ENCODE assay signal across 7 mouse cellular contexts in the genomic region with DNA sequence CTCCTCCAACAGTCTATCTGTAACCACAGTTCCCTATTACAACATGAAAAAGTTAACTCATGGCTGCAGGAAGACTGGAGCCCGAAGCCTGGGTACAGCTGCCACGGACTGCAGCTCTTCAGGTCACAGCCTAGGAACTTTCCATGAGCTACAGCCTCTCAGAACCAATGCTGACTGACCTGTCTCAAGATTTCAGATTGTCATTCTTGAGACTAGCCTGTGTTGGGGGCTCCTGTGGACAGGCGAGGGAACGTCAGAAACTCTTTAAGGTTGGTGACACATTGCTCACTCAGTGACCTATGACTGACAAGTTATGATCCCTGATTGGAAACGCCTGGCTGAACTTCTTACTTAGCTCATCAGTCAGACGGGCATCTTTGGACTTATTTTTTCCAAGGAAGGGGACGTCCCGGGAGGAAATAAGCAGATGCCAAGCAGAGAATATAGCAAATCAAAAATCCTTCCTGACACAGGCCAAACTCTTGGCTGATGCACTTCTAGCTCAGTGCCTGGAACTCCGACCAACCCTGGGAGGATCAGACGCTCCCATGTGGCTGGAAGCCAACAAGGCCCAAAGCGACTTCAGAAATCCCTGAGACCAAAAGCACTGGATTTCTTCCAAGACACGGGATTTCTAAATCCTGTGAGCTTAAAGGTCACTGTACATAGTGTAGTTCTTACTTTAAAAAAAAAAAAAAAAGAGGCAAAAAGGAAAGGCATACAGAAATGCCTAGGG.
DNase-seq lines count a peak whose midpoint lies in the region; ATAC-seq lines count a peak whose summit lies in the region.

No protein-coding gene starts in this region.

- H3K36me3 ChIP-seq in intestine, embryonic 16.5 days (ENCODE audit: control insufficient read depth, insufficient read depth, low read length), result no peaks in the 10 kb centered on the region

- peak; percentile 49 for ATAC-seq in intestine, embryonic 16.5 days
- no peak for ATAC-seq in megakaryocyte, adult 5-6 weeks (ENCODE audit: poor library complexity, severe bottlenecking)

- H3K9ac ChIP-seq in intestine, embryonic 16.5 days (ENCODE audit: low read depth, low read length), result no peak overlapping the region

- no peak overlapping the region for H3K4me2 ChIP-seq in intestine, embryonic 16.5 days (ENCODE audit: low read depth, low read length)

- WGBS in intestine, embryonic 16.5 days, result 60% methylated on average over 12 of the region's 12 CpGs

- peaks cover 12% of the 10 kb centered on the region for H3K4me1 ChIP-seq in intestine, embryonic 16.5 days (ENCODE audit: control insufficient read depth, insufficient read depth, low read length)

- no peaks in the 10 kb centered on the region for H3K27me3 ChIP-seq in intestine, embryonic 16.5 days (replicated peaks; ENCODE audit: control insufficient read depth, insufficient read depth, low read length)

- H3K9me3 ChIP-seq in intestine, embryonic 16.5 days (ENCODE audit: control insufficient read depth, low read length), result no peaks in the 10 kb centered on the region

- peak; percentile 51 for DNase-seq in urinary bladder, postnatal 14 days (ENCODE audit: low spot score)
- no peak for DNase-seq in urinary bladder, adult 2 months (ENCODE audit: low spot score)
- peak; percentile 21 to 30 for DNase-seq in gastrocnemius, adult 8-10 months (ENCODE audit: low spot score in 2 of 2)
- peak; percentile 73 for DNase-seq in lung, postnatal 25 days (ENCODE audit: low spot score)
- no peak for DNase-seq in layer of hippocampus, postnatal 14 days (ENCODE audit: low spot score in 2 of 2)

- H3K27ac ChIP-seq in intestine, embryonic 16.5 days (ENCODE audit: low read length), result peak overlapping the region; percentile 8; the same call in 1 of the 2 replicates

- no peak overlapping the region for H3K4me3 ChIP-seq in intestine, embryonic 16.5 days (ENCODE audit: low read length)

Comparison
In these comparisons a context has a peak if more than half of its experiments do, and no peak if none do; other contexts are left out.
1. DNase-seq: peak in urinary bladder, postnatal 14 days (single experiment), gastrocnemius, adult 8-10 months (2 of 2) and lung, postnatal 25 days (single experiment); none in urinary bladder, adult 2 months (single experiment) and layer of hippocampus, postnatal 14 days (0 of 2).